Mouse (Mus musculus) heart, embryonic 16.5 days (tissue): Measurements from ENCODE around the gene Prps2. TPM values are rescaled to one million over a fixed set of nuclear protein-coding genes. Genes with fewer than 3 reads are reported as not detected.
A peak's percentile ranks its signal among the peaks of the same experiment; 100 is the strongest.
"Not testable (repeated sequence)": the region's sequence is repeated elsewhere in the genome, so short reads cannot be mapped to it uniquely, and the experiment has no call there.

Experiments
- ATAC-seq: fragments of 200-750 bp; cut with Nextera tagmentation; replicated peaks from 2 replicates; pipeline ENCODE4 v1.8.0; 2017; ENCODE audit warnings: moderate number of reproducible peaks; ENCODE audit not compliant: insufficient read depth, low FRiP score; ENCODE audit errors: extremely low read depth
- H3K27ac ChIP-seq: fragments of 300-500 bp; sonication (generic); 2 replicates; pipeline ENCODE4 v1.5.1; 2014; ENCODE audit warnings: mild to moderate bottlenecking, low read length, control low read depth, moderate library complexity
- H3K27me3 ChIP-seq: fragments of 300-500 bp; sonication (generic); 2 replicates; pipeline ENCODE4 v1.6.1; 2014; ENCODE audit warnings: low read length, mixed read lengths; ENCODE audit not compliant: control insufficient read depth, insufficient read depth
- H3K36me3 ChIP-seq: fragments of 300-500 bp; sonication (generic); 2 replicates; pipeline ENCODE4 v1.6.1; 2014; ENCODE audit not compliant: control insufficient read depth, insufficient read depth
- H3K4me1 ChIP-seq: fragments of 300-500 bp; sonication (generic); 2 replicates; pipeline ENCODE4 v1.6.1; 2014; ENCODE audit warnings: low read length, mixed read lengths; ENCODE audit not compliant: control insufficient read depth, insufficient read depth
- H3K4me2 ChIP-seq: fragments of 300-500 bp; sonication (generic); 2 replicates; pipeline ENCODE4 v1.6.1; 2014; ENCODE audit warnings: low read depth, mild to moderate bottlenecking, control low read depth, low read length
- H3K4me3 ChIP-seq: fragments of 300-500 bp; sonication (generic); 2 replicates; pipeline ENCODE4 v1.5.1; 2014; ENCODE audit warnings: mild to moderate bottlenecking, control low read depth, low read length
- H3K9ac ChIP-seq: fragments of 300-500 bp; sonication (generic); 2 replicates; pipeline ENCODE4 v1.6.1; 2014; ENCODE audit warnings: low read length, control low read depth
- H3K9me3 ChIP-seq: fragments of 300-500 bp; sonication (generic); replicated peaks from 2 replicates; pipeline ENCODE4 v1.6.1; 2016; ENCODE audit warnings: low read length; ENCODE audit not compliant: control insufficient read depth
- WGBS: fragments of 180-500 bp; shearing (Covaris S2); extraction: QIAGEN DNeasy Blood & Tissue Kit; methylation state at CpG from one replicate; pipeline ENCODE4 v1.1.7; 2014; 5-methylcytosine and 5-hydroxymethylcytosine counted together
- polyA plus RNA-seq: library from polyadenylated mRNA; unstranded; fragments of >200 nt; fragmentation: Nextera tagmentation; extraction: Ambion mirVana; gene quantifications from 2 replicates; pipeline ENCODE4 v1.2.1, GENCODE M21; 2015

Gene Prps2
- 42.8 and 53.0 TPM in 2 replicates for polyA plus RNA-seq

DNA sequence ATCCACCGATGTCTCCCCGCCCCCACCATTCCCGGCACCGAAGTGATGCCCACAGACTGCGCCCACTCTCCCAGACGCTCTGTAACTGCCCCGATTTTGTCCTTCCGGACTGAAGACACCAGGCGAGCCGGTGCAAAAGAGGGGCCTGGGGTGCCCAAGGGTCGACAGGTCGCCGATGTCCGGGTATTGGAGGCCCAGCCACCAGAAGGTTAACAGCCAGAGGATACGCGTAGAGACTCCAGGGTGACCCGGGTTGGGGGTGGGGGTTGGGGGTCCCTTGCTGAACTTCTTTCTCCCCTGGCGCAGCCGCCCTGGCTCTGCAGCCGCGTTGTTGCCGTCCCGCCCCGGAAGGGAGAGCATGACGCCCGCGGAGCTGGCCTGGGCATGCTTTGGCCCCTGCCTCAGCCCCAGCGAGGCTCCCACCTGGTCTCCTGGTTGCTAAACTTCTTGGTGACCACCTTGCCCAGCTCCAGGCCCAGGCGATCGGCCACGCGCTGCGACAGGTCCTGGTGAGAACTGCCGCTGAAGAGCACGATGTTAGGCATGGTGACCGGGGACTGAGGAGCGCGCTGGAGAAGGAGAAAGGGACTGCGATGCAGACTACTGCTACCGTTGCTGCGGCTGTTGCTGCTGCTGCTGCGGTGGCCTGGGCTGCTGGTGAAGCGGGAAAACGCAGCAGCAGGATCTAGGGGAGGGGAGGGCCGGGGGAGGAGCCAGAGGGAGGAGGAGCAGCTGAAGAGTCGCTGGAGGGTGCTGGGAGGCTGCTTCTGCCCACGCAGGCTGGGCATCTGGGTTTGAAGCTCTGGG, at the start of gene Prps2:
TSS of gene Prps2 (minus strand) at position 703 of the 807 bp plus-strand sequence.
- 16% methylated on average over 44 of the region's 47 CpGs for WGBS
- Histone ChIP-seq H3K27me3 (no peaks in the 10 kb centered on the region), H3K27ac (peak within 1 kb of the TSS; percentile 85), H3K4me3 (peak within 1 kb of the TSS; percentile 73), H3K4me2 (peak within 1 kb of the TSS; percentile 76), H3K4me1 (no peaks in the 10 kb centered on the region), H3K9me3 (no peaks in the 10 kb centered on the region), H3K9ac (peak within 1 kb of the TSS; percentile 80), H3K36me3 (no peaks in the 10 kb centered on the region)
- ATAC-seq: peak; percentile 91

DNA sequence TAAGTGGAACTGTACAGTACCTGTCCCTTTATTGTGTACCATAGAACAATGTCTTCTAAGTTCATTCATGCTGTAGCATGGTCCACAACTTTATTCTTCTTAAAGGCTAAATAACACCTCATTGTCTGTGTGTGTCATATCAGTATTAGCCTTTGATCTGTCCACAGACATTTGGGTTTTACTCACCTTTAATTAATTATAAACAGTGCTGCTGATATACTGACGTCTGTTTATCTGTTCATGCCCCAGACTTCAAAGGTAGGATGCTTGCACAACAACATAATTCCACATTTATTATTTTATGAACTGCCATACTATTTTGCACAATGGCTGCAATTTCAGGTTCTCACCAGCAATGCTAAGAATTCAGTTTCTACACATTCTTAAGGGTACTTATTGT, 35.1 kb upstream of the Prps2 start:
- Histone ChIP-seq H3K27ac (no peak overlapping the region), H3K4me2 (no peak overlapping the region), H3K4me3 (no peak overlapping the region), H3K9ac (no peak overlapping the region), H3K9me3 (no peaks in the 10 kb centered on the region), H3K27me3 (no peaks in the 10 kb centered on the region), H3K4me1 (no peaks in the 10 kb centered on the region), H3K36me3 (no peaks in the 10 kb centered on the region)
- no peak for ATAC-seq
- 73% methylated on average over 1 of the region's 1 CpGs for WGBS

DNA sequence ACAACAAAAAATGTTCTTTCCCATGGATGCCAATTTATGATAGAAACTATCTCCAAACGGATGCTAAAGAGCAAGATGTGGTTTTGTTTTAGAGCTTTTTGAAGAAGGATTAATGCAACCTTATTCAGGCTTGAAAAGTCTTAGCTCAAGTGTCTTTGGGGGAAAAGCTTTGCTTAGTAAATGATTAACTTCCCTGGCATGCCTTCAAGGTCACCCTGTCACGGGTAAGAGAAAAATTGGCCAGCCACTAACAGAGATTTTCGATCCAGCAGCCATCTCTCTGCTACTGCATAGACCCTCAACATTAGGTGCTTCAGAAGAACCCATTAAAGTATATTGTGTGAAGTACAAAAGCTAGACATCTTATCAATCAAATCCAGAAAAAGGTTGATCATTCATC, 12.4 kb upstream of the Prps2 start:
- Histone ChIP-seq H3K4me3 (no peak overlapping the region), H3K9me3 (no peaks in the 10 kb centered on the region), H3K27ac (no peak overlapping the region), H3K4me1 (no peaks in the 10 kb centered on the region), H3K27me3 (no peaks in the 10 kb centered on the region), H3K9ac (no peak overlapping the region), H3K4me2 (no peak overlapping the region), H3K36me3 (no peaks in the 10 kb centered on the region)
- WGBS: 57% methylated on average over 3 of the region's 3 CpGs
- ATAC-seq: no peak

DNA sequence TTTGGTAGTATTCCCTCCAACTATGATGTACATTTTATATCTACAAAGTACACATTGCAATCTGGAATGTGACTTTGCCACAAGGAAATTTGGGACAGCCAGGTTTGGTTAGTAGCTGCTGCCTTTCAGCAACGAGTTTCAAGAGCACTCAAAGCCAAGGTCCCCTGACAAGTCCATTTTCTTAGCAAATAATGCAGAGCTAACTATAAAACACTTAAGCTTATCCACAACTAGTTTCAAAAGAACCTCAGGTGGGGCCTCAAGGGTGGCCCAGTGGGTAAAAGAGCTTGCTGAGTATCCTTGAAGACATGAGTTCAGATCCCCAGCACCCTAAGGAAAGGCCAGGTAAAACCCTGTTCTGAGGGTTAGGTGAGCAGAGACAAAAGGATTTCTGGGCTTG, 4.1 kb upstream of the Prps2 start:
- Histone ChIP-seq H3K27me3 (no peaks in the 10 kb centered on the region), H3K27ac (no peak overlapping the region), H3K9ac (no peak overlapping the region), H3K36me3 (no peaks in the 10 kb centered on the region), H3K9me3 (no peaks in the 10 kb centered on the region), H3K4me1 (no peaks in the 10 kb centered on the region), H3K4me2 (no peak overlapping the region), H3K4me3 (no peak overlapping the region)
- ATAC-seq: no peak
- 41% methylated on average over 1 of the region's 1 CpGs for WGBS

DNA sequence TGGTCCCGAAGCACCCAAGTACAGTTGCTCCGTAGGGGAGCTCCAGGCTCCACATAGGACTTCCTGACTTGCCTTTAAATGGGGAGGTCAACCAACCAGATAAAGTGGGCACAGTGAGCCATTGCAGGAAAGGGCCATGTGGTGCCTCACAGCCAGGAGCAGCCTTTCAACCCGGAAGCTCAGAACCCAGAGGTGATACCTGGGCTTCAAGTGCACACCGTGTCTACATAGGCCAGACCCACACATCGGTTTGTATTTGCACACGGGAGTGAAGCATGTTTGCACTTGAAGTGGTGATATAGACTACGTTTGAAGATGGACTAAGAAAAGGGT, 271 bp upstream of the Prps2 start:
- H3K36me3 ChIP-seq: no peaks in the 10 kb centered on the region
- no peaks in the 10 kb centered on the region for H3K9me3 ChIP-seq
- WGBS: 39% methylated on average over 7 of the region's 7 CpGs
- no peaks in the 10 kb centered on the region for H3K4me1 ChIP-seq
- H3K4me3 ChIP-seq: peak overlapping the region; percentile 73
- peak; percentile 30; the same call in 1 of the 2 replicates for ATAC-seq
- H3K4me2 ChIP-seq: peak overlapping the region; percentile 76
- H3K27ac ChIP-seq: peak overlapping the region; percentile 85
- H3K27me3 ChIP-seq: no peaks in the 10 kb centered on the region
- H3K9ac ChIP-seq: no peak overlapping the region

DNA sequence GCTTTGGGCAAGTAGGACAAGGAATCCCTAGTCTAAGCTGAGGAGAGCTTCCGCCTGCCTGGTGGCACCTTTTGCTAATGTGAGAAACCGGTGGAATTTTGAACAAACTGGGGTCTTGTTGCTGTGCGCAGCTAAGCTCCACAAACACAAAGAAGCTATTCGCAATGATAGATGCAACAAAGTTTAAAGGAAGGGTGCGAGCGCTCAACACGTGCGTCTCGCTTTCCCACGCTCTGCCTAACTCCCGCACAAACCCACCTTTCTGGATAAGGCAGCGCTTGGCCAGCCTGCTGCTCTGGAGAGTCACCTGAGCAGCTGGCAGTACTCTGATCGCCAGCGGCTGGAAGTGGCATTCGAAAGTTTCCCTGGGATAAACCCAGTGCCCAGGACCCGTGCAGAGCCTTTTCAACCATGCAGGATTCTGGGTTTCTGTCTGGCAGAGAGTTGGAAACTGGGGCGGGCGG, 934 bp downstream of the Prps2 start:
- ATAC-seq: no peak
- Histone ChIP-seq H3K9ac (peak overlapping the region; percentile 80), H3K4me2 (peak overlapping the region; percentile 76), H3K27ac (peak overlapping the region; percentile 85), H3K4me1 (no peaks in the 10 kb centered on the region), H3K4me3 (peak overlapping the region; percentile 73), H3K27me3 (no peaks in the 10 kb centered on the region), H3K9me3 (no peaks in the 10 kb centered on the region), H3K36me3 (no peaks in the 10 kb centered on the region)
- 14% methylated on average over 18 of the region's 18 CpGs for WGBS

DNA sequence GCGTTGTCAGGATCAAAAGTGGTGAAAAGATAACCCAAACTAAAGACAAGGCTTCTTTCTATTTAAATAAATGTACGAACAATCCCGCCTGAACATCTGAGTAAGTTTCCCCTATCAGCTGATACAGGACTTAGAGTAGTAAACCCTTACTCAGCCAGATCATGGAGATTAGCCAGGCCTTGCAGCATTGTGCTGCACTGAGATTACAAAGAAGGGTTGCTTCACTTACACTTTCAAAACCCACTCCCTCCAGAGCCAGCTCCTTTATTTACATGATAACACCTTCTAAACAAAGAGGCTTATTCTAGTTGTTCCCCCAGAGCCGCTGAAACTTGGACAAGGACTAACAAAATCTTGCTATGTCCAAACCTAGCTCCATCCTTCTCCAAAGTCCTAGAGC, 2.5 kb downstream of the Prps2 start:
- Histone ChIP-seq H3K27ac (no peak overlapping the region), H3K36me3 (no peaks in the 10 kb centered on the region), H3K9me3 (no peaks in the 10 kb centered on the region), H3K9ac (no peak overlapping the region), H3K4me3 (no peak overlapping the region), H3K4me1 (no peaks in the 10 kb centered on the region), H3K27me3 (no peaks in the 10 kb centered on the region), H3K4me2 (peak overlapping the region; percentile 76)
- no peak for ATAC-seq
- WGBS: 56% methylated on average over 4 of the region's 4 CpGs

DNA sequence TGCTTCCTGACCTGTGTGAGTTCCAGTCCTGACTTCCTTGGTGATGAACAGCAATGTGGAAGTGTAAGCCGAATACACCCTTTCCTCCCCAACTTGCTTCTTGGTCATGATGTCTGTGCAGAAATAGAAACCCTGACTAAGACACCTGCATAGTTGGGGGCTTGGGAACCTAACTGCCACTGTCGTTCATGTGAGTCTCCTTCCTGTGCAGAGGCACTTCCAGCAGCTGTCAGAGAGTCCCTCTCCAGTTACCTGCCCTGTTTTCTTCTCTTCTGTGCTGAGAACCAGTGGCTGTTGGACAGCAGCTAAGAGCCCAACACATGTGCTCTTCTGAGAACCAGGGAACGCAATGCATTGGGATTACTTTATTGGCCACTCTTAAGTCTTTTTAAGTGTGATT, 21.3 kb downstream of the Prps2 start:
- not testable (repeated sequence) for H3K27me3 ChIP-seq, H3K4me2 ChIP-seq, H3K4me3 ChIP-seq, H3K27ac ChIP-seq, H3K4me1 ChIP-seq, H3K36me3 ChIP-seq, H3K9me3 ChIP-seq, H3K9ac ChIP-seq, ATAC-seq
- WGBS: 87% methylated on average over 3 of the region's 3 CpGs

DNA sequence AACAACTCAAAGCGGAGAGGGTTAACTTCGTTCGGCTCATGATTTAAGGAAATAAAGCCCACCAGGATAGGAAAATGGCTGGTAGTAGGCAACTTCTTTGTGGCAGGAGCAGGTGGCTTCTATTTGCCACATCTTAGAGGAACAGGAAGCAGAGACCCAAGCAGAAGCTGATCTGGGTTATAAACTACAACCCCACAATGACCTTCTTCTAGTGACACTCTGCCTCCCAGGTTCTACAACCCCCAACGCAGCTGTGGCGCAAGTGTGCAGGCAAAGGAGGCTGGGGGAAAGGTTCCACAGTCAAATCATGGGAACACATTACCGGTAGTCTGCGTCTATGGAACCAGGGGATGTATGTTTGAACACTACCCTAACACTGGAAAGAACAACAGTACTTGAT, 22.8 kb downstream of the Prps2 start:
- H3K4me2 ChIP-seq: no peak overlapping the region
- H3K27me3 ChIP-seq: no peaks in the 10 kb centered on the region; the same call in 1 of the 2 replicates
- 0 out of 2 replicates have a peak, but pooled peaks have one; percentile 43 for ATAC-seq
- no peak overlapping the region for H3K4me3 ChIP-seq
- no peaks in the 10 kb centered on the region for H3K36me3 ChIP-seq
- no peaks in the 10 kb centered on the region for H3K9me3 ChIP-seq
- WGBS: 85% methylated on average over 7 of the region's 7 CpGs
- H3K9ac ChIP-seq: no peak overlapping the region
- no peak overlapping the region for H3K27ac ChIP-seq
- H3K4me1 ChIP-seq: no peaks in the 10 kb centered on the region
